Mouse (Mus musculus) heart, postnatal 14 days (tissue): ENCODE results near the gene Uqcrq. TPM values are rescaled to one million over a fixed set of nuclear protein-coding genes. Genes with fewer than 3 reads are reported as not detected.

Experiments
- DNase-seq, 2 experiments: peaks; one replicate each; pipeline ENCODE4 v3.0.0; 2021 to 2022
- intact Hi-C: fragments of 180-260 bp; cut with DNase I; formaldehyde crosslinking; loops from one replicate; pipeline ENCODE4 v1.15.1; 2025
- long read RNA-seq, 2 experiments: library from polyadenylated mRNA; stranded (forward); transcript quantifications; one replicate each; pipeline ENCODE4 v2.0.0; 2021
- total RNA-seq, 2 experiments: library from RNA; stranded (reverse); gene quantifications; 2 replicates each; pipeline ENCODE4 v1.2.3; 2021

The Uqcrq gene
- total RNA-seq = 1,000 to 10,000 TPM; 2,370 to 2,434 TPM
- long read RNA-seq, experiment 1, transcript Uqcrq-203 (3 exons, 405 nt) = minor isoform, 50 of 1,273 reads
- long read RNA-seq, experiment 1, transcript Uqcrq-201 (2 exons, 1,521 nt) = major isoform, 824 of 1,273 reads
- long read RNA-seq, experiment 1, transcript Uqcrq-204 (2 exons, 375 nt) = minor isoform, 9 of 1,273 reads
- long read RNA-seq, experiment 1, partial matches to known transcripts = 387 of 1,273 reads
- long read RNA-seq, experiment 1, other reads (novel, unspliced or antisense) = 3 of 1,273 reads
- long read RNA-seq, experiment 2, transcript Uqcrq-204 (2 exons, 375 nt) = minor isoform, 23 of 1,764 reads
- long read RNA-seq, experiment 2, transcript Uqcrq-203 (3 exons, 405 nt) = minor isoform, 69 of 1,764 reads
- long read RNA-seq, experiment 2, transcript Uqcrq-201 (2 exons, 1,521 nt) = major isoform, 937 of 1,764 reads
- long read RNA-seq, experiment 2, partial matches to known transcripts = 731 of 1,764 reads
- long read RNA-seq, experiment 2, other reads (novel, unspliced or antisense) = 4 of 1,764 reads

GRCm38 (mm10) chr11:53430670-53431346 is at the start of gene Uqcrq, which contains the start of gene Gdf9:
Uqcrq (minus strand) TSS chr11:53430831.
Gdf9 (plus strand) TSS chr11:53431023.
- intact Hi-C loops = no loop called here
- DNase-seq = peak; percentile 93 to 96

- peak; percentile 31 to 44 for DNase-seq
- intact Hi-C loops = no loop called here
These were observed 49.2 kb upstream of the Uqcrq start, which contains the start of the genes Gm9945 and Sowaha for GRCm38 (mm10) chr11:53479783-53480301. Gm9945 (plus strand) TSS chr11:53480166. Sowaha (minus strand) TSS chr11:53480274.

- intact Hi-C loops = no loop called here
- DNase-seq = peak in 1 of 2 experiments; percentile 26
These were observed 48.6 kb upstream of the Uqcrq start for GRCm38 (mm10) chr11:53479171-53479782.

GRCm38 (mm10) chr11:53478383-53479170 is 47.9 kb upstream of the Uqcrq start:
- intact Hi-C loops = no loop called here
- DNase-seq = peak in 1 of 2 experiments; percentile 22

GRCm38 (mm10) chr11:53477833-53478232 is 47.2 kb upstream of the Uqcrq start:
- intact Hi-C loops = no loop called here
- no peak for DNase-seq

- intact Hi-C loops = no loop called here
- DNase-seq = no peak
These were observed 45.0 kb upstream of the Uqcrq start for GRCm38 (mm10) chr11:53475620-53476019.

GRCm38 (mm10) chr11:53472709-53473108 is 42.1 kb upstream of the Uqcrq start:
- intact Hi-C loops = loop anchor here (5.0 kb wide), 2 partner anchors 110 to 265 kb away; no protein-coding TSS in a partner anchor
- no peak for DNase-seq

DNA sequence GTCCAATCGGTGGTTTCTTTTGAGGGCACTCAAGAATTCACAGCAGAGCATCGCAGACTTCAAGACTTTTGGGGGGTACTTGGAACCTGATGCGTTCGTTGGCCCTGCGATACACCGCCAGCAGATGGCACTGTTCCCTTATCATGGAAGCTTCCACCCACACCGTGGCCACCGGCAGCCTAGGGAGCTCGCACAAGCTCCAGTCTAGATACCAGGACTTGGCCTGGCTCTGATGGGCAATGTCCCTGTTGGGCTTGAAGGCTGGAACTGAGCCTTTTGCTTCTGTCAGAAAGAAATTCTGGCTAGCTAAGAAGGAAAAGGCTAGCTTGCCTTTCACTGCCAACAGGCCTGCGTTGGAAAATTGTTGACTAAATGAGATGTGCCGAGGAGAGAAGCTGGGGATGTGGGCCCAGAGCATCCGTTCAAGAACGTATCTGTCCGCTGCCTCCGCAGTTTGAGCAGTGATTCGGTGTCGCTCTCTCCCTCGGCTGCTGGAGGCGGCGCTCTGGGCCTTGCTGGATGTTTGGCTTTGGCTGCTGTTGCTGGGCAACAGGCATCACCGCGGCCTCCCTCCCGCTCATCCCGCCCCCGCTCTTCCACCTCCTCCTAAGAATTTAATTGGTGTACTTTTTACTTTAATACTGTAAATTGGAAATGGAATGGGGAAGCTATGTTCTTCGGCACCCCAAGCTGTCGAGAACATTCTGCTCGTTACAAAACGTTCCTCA is 39.5 kb upstream of the Uqcrq start, which contains the start of gene Gm9837:
Gm9837 (minus strand) TSS at position 512 of the 728 bp plus-strand sequence.
- intact Hi-C loops = loop anchor here (2.0 to 5.0 kb wide), 4 partner anchors 39 to 267 kb away; no protein-coding TSS in a partner anchor
- peak; percentile 91 to 95 for DNase-seq

DNA sequence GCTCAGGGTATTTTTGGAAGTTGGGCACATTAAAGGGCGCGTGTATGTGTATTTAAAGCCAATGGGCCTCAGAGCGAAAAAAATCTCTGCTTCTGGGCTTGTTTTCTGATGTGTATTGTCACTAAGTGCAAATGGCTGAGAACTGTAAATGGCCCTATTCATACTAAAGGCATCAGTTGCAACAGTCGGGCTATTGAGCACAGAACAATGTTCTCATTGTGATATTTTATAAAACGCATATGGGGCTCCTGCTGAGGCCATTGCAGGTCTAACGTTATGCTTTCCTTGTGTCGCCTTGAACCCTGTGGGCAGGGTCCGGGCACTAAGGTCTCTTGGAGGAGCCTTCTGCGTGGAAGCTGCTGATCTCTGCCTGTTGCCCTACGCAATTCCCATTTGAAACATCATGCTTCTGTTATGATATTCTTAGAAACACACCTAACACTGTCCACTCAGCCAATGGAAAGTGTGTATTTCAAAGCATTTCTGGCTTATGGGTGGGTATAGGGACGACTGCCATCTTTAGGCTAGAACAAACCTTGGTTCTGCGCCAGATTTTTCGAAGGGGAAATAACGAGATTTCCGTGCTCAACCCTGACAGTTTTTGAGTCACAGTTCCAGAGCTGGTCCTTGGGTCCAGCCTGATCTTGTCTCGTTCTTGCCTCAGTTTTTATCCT is 38.8 kb upstream of the Uqcrq start:
- DNase-seq = no peak
- intact Hi-C loops = no loop called here

- intact Hi-C loops = no loop called here
- peak; percentile 78 to 88 for DNase-seq
These were observed 35.8 kb upstream of the Uqcrq start for GRCm38 (mm10) chr11:53466231-53466971.

- DNase-seq = peak; percentile 19 to 27
These were observed 33.2 kb upstream of the Uqcrq start for GRCm38 (mm10) chr11:53463551-53464424.

DNA sequence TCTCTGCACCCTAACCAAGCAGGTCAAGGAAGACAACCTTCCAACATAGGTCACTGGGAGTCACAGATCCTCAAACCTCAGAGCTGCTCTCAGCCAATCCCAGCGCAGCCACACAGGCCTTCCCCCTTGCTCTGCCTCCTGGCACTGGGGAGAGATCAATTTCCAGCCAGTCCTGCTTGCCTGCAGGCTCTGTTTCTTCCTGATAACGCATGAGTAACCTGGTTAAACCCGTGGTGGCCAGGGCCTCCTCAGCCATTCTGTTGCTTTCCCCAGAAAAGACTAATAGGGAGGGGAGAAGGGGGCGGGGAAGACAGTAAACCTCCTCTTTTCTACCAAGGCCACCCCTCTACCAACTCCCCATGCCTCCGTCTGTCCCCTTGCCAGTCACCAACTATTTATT is 31.1 kb upstream of the Uqcrq start:
- intact Hi-C loops = no loop called here
- no peak for DNase-seq

More at GRCm38 (mm10) chr11:53463551-53464424, 33.2 kb upstream of the Uqcrq start:
- intact Hi-C loops = no loop called here

- DNase-seq = no peak
- intact Hi-C loops = no loop called here
These were observed 29.6 kb upstream of the Uqcrq start for GRCm38 (mm10) chr11:53460192-53460591.

DNA sequence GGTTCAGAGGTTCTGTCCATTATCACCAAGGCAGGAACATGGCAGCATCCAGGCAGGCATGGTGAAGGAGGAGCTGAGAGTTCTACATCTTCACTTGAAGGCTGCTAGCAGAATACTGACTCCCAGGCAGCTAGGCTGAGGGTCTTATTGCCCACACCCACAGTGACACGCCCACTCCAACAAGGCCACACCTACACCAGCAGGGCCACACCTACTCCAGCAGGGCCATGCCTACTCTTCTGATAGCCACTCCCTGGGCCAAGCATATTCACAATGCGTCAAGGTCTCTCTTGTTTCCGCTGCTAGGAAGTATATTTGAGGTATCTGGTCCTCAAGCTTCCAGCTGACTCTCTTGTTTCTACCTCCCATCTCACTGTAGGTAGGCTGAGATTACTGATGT is 28.4 kb upstream of the Uqcrq start:
- intact Hi-C loops = no loop called here
- no peak for DNase-seq

GRCm38 (mm10) chr11:53457372-53457954 is 26.8 kb upstream of the Uqcrq start:
- no peak for DNase-seq
- intact Hi-C loops = no loop called here
